Mouse (Mus musculus) midbrain, embryonic 16.5 days (tissue): ENCODE measurements around the gene Pard3b. TPM values are rescaled to one million over a fixed set of nuclear protein-coding genes. Genes with fewer than 3 reads are reported as not detected.

Experiments
- ATAC-seq: fragments of 200-750 bp; cut with Nextera tagmentation; 2 replicates; pipeline ENCODE4 v1.8.0; 2017; ENCODE audit warnings: moderate TSS enrichment
- H3K27ac ChIP-seq: fragments of 300-500 bp; sonication (generic); 2 replicates; pipeline ENCODE4 v1.5.1; 2014; ENCODE audit warnings: mild to moderate bottlenecking, low read length, mixed read lengths
- H3K27me3 ChIP-seq: fragments of 300-500 bp; sonication (generic); 2 replicates; pipeline ENCODE4 v1.6.1; 2014; ENCODE audit warnings: low read depth, low read length, mixed read lengths; ENCODE audit not compliant: control insufficient read depth, insufficient read depth
- H3K36me3 ChIP-seq: fragments of 300-500 bp; sonication (generic); 2 replicates; pipeline ENCODE4 v1.6.1; 2014; ENCODE audit warnings: mild to moderate bottlenecking, low read length, moderate library complexity, mixed read lengths; ENCODE audit not compliant: control insufficient read depth, insufficient read depth
- H3K4me1 ChIP-seq: fragments of 300-500 bp; sonication (generic); 2 replicates; pipeline ENCODE4 v1.6.1; 2014; ENCODE audit warnings: mild to moderate bottlenecking, low read length, mixed read lengths; ENCODE audit not compliant: control insufficient read depth, insufficient read depth
- H3K4me2 ChIP-seq: fragments of 300-500 bp; sonication (generic); 2 replicates; pipeline ENCODE4 v1.6.1; 2014; ENCODE audit warnings: mild to moderate bottlenecking, low read length, mixed read lengths
- H3K4me3 ChIP-seq: fragments of 300-500 bp; sonication (generic); 2 replicates; pipeline ENCODE4 v1.5.1; 2014; ENCODE audit warnings: low read depth, mild to moderate bottlenecking, low read length, moderate library complexity, mixed read lengths
- H3K9ac ChIP-seq: fragments of 300-500 bp; sonication (generic); 2 replicates; pipeline ENCODE4 v1.6.1; 2014; ENCODE audit warnings: low read depth, low read length, mixed read lengths
- H3K9me3 ChIP-seq: fragments of 300-500 bp; sonication (generic); replicated peaks from 2 replicates; pipeline ENCODE4 v1.6.1; 2014; ENCODE audit warnings: mild to moderate bottlenecking, low read length, mixed read lengths; ENCODE audit not compliant: control insufficient read depth, poor library complexity, severe bottlenecking
- WGBS: fragments of 180-500 bp; shearing (Covaris S2); extraction: QIAGEN DNeasy Blood & Tissue Kit; methylation state at CpG from one replicate; pipeline ENCODE4 v1.1.7; 2014; 5-methylcytosine and 5-hydroxymethylcytosine counted together
- polyA plus RNA-seq: library from polyadenylated mRNA; unstranded; fragments of >200 nt; fragmentation: Nextera tagmentation; extraction: Ambion mirVana; gene quantifications from 2 replicates; pipeline ENCODE4 v1.2.1, GENCODE M21; 2015

Pard3b gene
- polyA plus RNA-seq, 1 experiment from 2014 or later = 7.2 TPM

GRCm38 (mm10) chr1:62155970-62156369 is 517.3 kb downstream of the Pard3b start:
- H3K4me2 ChIP-seq = no peak overlapping the region
- ATAC-seq = no peak
- no peaks in the 10 kb centered on the region for H3K9me3 ChIP-seq
- no peak overlapping the region for H3K4me3 ChIP-seq
- H3K27me3 ChIP-seq = no peaks in the 10 kb centered on the region
- H3K36me3 ChIP-seq = no peaks in the 10 kb centered on the region
- H3K9ac ChIP-seq = no peak overlapping the region
- H3K4me1 ChIP-seq = no peaks in the 10 kb centered on the region
- no peak overlapping the region for H3K27ac ChIP-seq
- WGBS = 77% methylated on average over 1 of the region's 1 CpGs

- no peak overlapping the region for H3K4me2 ChIP-seq
- no peaks in the 10 kb centered on the region for H3K36me3 ChIP-seq
- no peak for ATAC-seq
- H3K27ac ChIP-seq = no peak overlapping the region
- H3K27me3 ChIP-seq = no peaks in the 10 kb centered on the region
- no peaks in the 10 kb centered on the region for H3K4me1 ChIP-seq
- no peak overlapping the region for H3K9ac ChIP-seq
- 70% methylated on average over 2 of the region's 2 CpGs for WGBS
- H3K4me3 ChIP-seq = no peak overlapping the region
- H3K9me3 ChIP-seq = no peaks in the 10 kb centered on the region
Observed at GRCm38 (mm10) chr1:62159592-62159991, 521.0 kb downstream of the Pard3b start.

- Histone ChIP-seq H3K4me3 (no peak overlapping the region), H3K36me3 (no peaks in the 10 kb centered on the region), H3K9ac (no peak overlapping the region), H3K4me2 (no peak overlapping the region), H3K27ac (no peak overlapping the region), H3K27me3 (no peaks in the 10 kb centered on the region), H3K9me3 (no peaks in the 10 kb centered on the region), H3K4me1 (0 out of 2 replicates have a peak, but pooled peaks cover 3% of the 10 kb centered on the region)
- WGBS = 89% methylated on average over 1 of the region's 1 CpGs
- no peak for ATAC-seq
Observed at GRCm38 (mm10) chr1:62175013-62175640, 536.5 kb downstream of the Pard3b start.

GRCm38 (mm10) chr1:62181638-62182037 is 543.0 kb downstream of the Pard3b start:
- H3K27me3 ChIP-seq = no peaks in the 10 kb centered on the region
- H3K9me3 ChIP-seq = no peaks in the 10 kb centered on the region
- peaks cover 8% of the 10 kb centered on the region; the same call in 1 of the 2 replicates for H3K4me1 ChIP-seq
- WGBS = 2% methylated on average over 5 of the region's 5 CpGs
- H3K36me3 ChIP-seq = no peaks in the 10 kb centered on the region
- ATAC-seq = no peak
- no peak overlapping the region for H3K27ac ChIP-seq
- no peak overlapping the region for H3K4me3 ChIP-seq
- no peak overlapping the region for H3K9ac ChIP-seq
- H3K4me2 ChIP-seq = no peak overlapping the region

GRCm38 (mm10) chr1:62182634-62183033 is 544.0 kb downstream of the Pard3b start:
- Histone ChIP-seq H3K4me2 (no peak overlapping the region), H3K4me3 (no peak overlapping the region), H3K27ac (no peak overlapping the region), H3K9ac (no peak overlapping the region), H3K27me3 (no peaks in the 10 kb centered on the region), H3K4me1 (peaks cover 5% of the 10 kb centered on the region; the same call in 1 of the 2 replicates), H3K36me3 (no peaks in the 10 kb centered on the region), H3K9me3 (no peaks in the 10 kb centered on the region)
- WGBS = 81% methylated on average over 3 of the region's 3 CpGs
- no peak for ATAC-seq

GRCm38 (mm10) chr1:62190786-62191185 is 552.2 kb downstream of the Pard3b start:
- no peak for ATAC-seq
- Histone ChIP-seq H3K36me3 (no peaks in the 10 kb centered on the region), H3K27me3 (no peaks in the 10 kb centered on the region), H3K4me1 (no peaks in the 10 kb centered on the region), H3K4me2 (no peak overlapping the region), H3K9me3 (no peaks in the 10 kb centered on the region), H3K4me3 (no peak overlapping the region), H3K9ac (no peak overlapping the region), H3K27ac (no peak overlapping the region)
- WGBS = 17% methylated on average over 1 of the region's 1 CpGs

GRCm38 (mm10) chr1:62197515-62197914 is 558.9 kb downstream of the Pard3b start:
- H3K9me3 ChIP-seq = no peaks in the 10 kb centered on the region
- H3K36me3 ChIP-seq = no peaks in the 10 kb centered on the region
- H3K9ac ChIP-seq = no peak overlapping the region
- 51% methylated on average over 8 of the region's 8 CpGs for WGBS
- H3K4me3 ChIP-seq = no peak overlapping the region
- H3K27me3 ChIP-seq = no peaks in the 10 kb centered on the region
- ATAC-seq = no peak
- H3K4me1 ChIP-seq = no peaks in the 10 kb centered on the region
- no peak overlapping the region for H3K27ac ChIP-seq
- H3K4me2 ChIP-seq = no peak overlapping the region

GRCm38 (mm10) chr1:62200919-62201318 is 562.3 kb downstream of the Pard3b start:
- Histone ChIP-seq H3K9ac (no peak overlapping the region), H3K9me3 (no peaks in the 10 kb centered on the region), H3K27me3 (no peaks in the 10 kb centered on the region), H3K4me3 (no peak overlapping the region), H3K27ac (no peak overlapping the region), H3K36me3 (no peaks in the 10 kb centered on the region), H3K4me1 (no peaks in the 10 kb centered on the region), H3K4me2 (no peak overlapping the region)
- no peak for ATAC-seq
- 85% methylated on average over 1 of the region's 1 CpGs for WGBS

- Histone ChIP-seq H3K27me3 (no peaks in the 10 kb centered on the region), H3K36me3 (no peaks in the 10 kb centered on the region), H3K9me3 (no peaks in the 10 kb centered on the region), H3K4me2 (no peak overlapping the region), H3K9ac (no peak overlapping the region), H3K4me1 (no peaks in the 10 kb centered on the region), H3K4me3 (no peak overlapping the region), H3K27ac (no peak overlapping the region)
- ATAC-seq = no peak
- WGBS = 73% methylated on average over 2 of the region's 2 CpGs
Observed at GRCm38 (mm10) chr1:62201686-62202257, 563.1 kb downstream of the Pard3b start.
